Mouse (Mus musculus) G1E (cell line): ENCODE data around the gene Fbxo36. TPM values are rescaled to one million over a fixed set of nuclear protein-coding genes. Genes with fewer than 3 reads are reported as not detected.

Experiments
- ATAC-seq: 2 replicates; pipeline ENCODE4 v1.8.0; 2016; ENCODE audit warnings: mild to moderate bottlenecking; ENCODE audit not compliant: insufficient number of reproducible peaks, poor library complexity, low FRiP score, severe bottlenecking; ENCODE audit errors: extremely low read depth
- DNase-seq: peaks from one replicate; pipeline ENCODE4 v3.0.0; 2012; ENCODE audit warnings: low spot score
- H3K27me3 ChIP-seq: 2 replicates; pipeline ENCODE4 v1.6.1; 2012; ENCODE audit warnings: mild to moderate bottlenecking, low read length, inconsistent platforms; ENCODE audit not compliant: insufficient read depth
- H3K36me3 ChIP-seq: replicated peaks from 2 replicates; pipeline ENCODE3; 2012; ENCODE audit warnings: mild to moderate bottlenecking, inconsistent platforms
- H3K4me1 ChIP-seq: 2 replicates; pipeline ENCODE4 v1.6.1; 2012; ENCODE audit warnings: low read depth, low read length, inconsistent platforms, mixed read lengths; ENCODE audit not compliant: insufficient read depth
- H3K4me3 ChIP-seq: 2 replicates; pipeline ENCODE4 v1.5.1; 2012; ENCODE audit warnings: low read depth, mild to moderate bottlenecking, inconsistent platforms, low read length, moderate library complexity, mixed read lengths
- H3K9me3 ChIP-seq: replicated peaks from 2 replicates; pipeline ENCODE4 v1.6.1; 2012; ENCODE audit warnings: inconsistent platforms
- CTCF ChIP-seq: IDR thresholded peaks from 2 replicates; pipeline ENCODE4 v1.5.1; 2012; ENCODE audit warnings: low read depth, low read length, inconsistent platforms, mixed read lengths
- GATA1 ChIP-seq: IDR thresholded peaks from 2 replicates; pipeline ENCODE4 v1.6.1; 2012; ENCODE audit warnings: borderline replicate concordance, low read length, inconsistent platforms, mixed read lengths
- GATA2 ChIP-seq: IDR thresholded peaks from 2 replicates; pipeline ENCODE4 v1.6.1; 2012; ENCODE audit warnings: low read depth, low read length, inconsistent platforms, borderline replicate concordance
- POLR2AphosphoS5 ChIP-seq: IDR thresholded peaks from 2 replicates; pipeline ENCODE4 v1.6.1; 2012; ENCODE audit warnings: low read depth, low read length, inconsistent platforms; ENCODE audit not compliant: insufficient replicate concordance
- TAL1 ChIP-seq: conservative IDR thresholded peaks from 2 replicates; pipeline ENCODE4 v1.6.1; 2012; ENCODE audit warnings: low read depth, low read length, inconsistent platforms, mixed read lengths
- polyA plus RNA-seq: library from polyadenylated mRNA; stranded (reverse); fragments of >175 nt; gene quantifications from 2 replicates; pipeline ENCODE4 v1.2.3, GENCODE M21; 2012
- total RNA-seq, 2 experiments: library from RNA; stranded (forward) in 1 of 2; stranded (reverse) in 1 of 2; fragments of 200-1000 nt in 1 of 2; fragments of >200 nt in 1 of 2; fragmentation: Nextera tagmentation in 1 of 2; gene quantifications; 2 replicates each; pipeline ENCODE4 v1.2.3; 2014 to 2017

Gene Fbxo36
- total and polyA plus RNA-seq, 3 experiments, result 2.1 to 28.0 (median 10.9) TPM

DNA sequence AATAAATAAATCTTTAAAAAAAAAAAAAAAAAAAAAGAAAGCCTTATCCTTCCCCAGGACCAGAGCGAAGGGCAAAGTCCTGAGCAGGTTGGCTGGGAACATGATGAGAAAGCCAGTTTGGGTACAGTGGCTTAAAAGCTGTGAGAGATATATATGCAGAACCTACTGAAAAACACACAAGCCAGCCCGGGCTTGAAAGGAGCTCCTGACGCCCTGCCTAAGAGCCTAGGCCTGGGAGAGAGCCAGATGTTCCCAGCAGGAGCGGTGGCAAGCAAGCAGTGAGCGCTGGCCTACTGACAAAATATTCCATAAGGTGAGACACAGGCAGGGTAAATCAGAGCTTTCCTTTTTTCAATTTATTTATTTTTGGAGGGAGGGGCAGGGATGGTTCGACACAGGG, 26.6 kb downstream of the Fbxo36 start:
- no peak for DNase-seq
- no peak for TF ChIP-seq GATA2
- no peak for TF ChIP-seq POLR2AphosphoS5
- TF ChIP-seq TAL1, result no peak
- no peak for TF ChIP-seq CTCF
- TF ChIP-seq GATA1, result no peak
- Histone ChIP-seq H3K4me1 (peaks cover 59% of the 10 kb centered on the region), H3K4me3 (no peak overlapping the region), H3K27me3 (no peaks in the 10 kb centered on the region), H3K9me3 (no peaks in the 10 kb centered on the region), H3K36me3 (no peaks in the 10 kb centered on the region)
- no peak for ATAC-seq

DNA sequence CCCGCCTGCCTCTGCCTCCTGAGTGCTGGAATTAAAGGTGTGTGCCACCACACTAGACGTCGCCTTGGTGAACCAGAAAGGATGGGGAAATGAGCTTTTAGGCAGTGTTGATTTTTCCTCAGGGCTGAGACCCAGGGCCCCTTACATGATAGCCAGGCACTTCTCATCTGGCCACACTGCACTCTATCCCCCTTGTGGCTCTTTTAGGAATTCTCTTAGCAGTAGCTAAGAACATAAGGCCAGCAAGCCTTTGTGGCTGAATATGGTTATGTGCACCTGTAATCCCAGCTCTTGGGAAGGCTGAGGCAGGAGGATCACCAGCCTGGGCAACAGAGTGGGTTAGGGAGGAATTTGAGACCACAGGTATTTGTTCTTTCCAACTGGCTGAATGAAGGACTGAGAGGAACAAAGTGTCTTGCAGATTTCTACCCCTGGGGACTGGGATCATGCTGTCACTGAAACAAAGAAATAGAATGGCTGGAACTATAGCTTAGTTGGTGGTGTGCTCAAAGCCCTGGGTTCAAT, 27.1 kb downstream of the Fbxo36 start:
- Histone ChIP-seq H3K9me3 (no peaks in the 10 kb centered on the region), H3K4me3 (no peak overlapping the region), H3K4me1 (peaks cover 58% of the 10 kb centered on the region), H3K36me3 (no peaks in the 10 kb centered on the region), H3K27me3 (no peaks in the 10 kb centered on the region)
- DNase-seq (no peak), ATAC-seq (no peak)
- TF ChIP-seq CTCF (no peak), GATA2 (no peak), GATA1 (no peak), POLR2AphosphoS5 (no peak)

GRCm38 (mm10) chr1:84868311-84868710, 28.7 kb downstream of the Fbxo36 start:
- H3K9me3 ChIP-seq, result no peaks in the 10 kb centered on the region
- H3K4me1 ChIP-seq, result peaks cover 56% of the 10 kb centered on the region
- H3K4me3 ChIP-seq, result no peak overlapping the region
- DNase-seq (no peak), ATAC-seq (no peak)
- H3K36me3 ChIP-seq, result no peaks in the 10 kb centered on the region
- no peaks in the 10 kb centered on the region for H3K27me3 ChIP-seq
- TF ChIP-seq CTCF (no peak), GATA1 (no peak), GATA2 (no peak), TAL1 (no peak), POLR2AphosphoS5 (no peak)

- no peak for ATAC-seq
- no peak for TF ChIP-seq GATA2
- Histone ChIP-seq H3K4me1 (peaks cover 57% of the 10 kb centered on the region), H3K4me3 (no peak overlapping the region; the same call in 1 of the 2 replicates), H3K9me3 (no peaks in the 10 kb centered on the region), H3K27me3 (no peaks in the 10 kb centered on the region), H3K36me3 (no peaks in the 10 kb centered on the region)
- DNase-seq, result no peak
These were observed 29.2 kb downstream of the Fbxo36 start for GRCm38 (mm10) chr1:84868841-84869240.

DNA sequence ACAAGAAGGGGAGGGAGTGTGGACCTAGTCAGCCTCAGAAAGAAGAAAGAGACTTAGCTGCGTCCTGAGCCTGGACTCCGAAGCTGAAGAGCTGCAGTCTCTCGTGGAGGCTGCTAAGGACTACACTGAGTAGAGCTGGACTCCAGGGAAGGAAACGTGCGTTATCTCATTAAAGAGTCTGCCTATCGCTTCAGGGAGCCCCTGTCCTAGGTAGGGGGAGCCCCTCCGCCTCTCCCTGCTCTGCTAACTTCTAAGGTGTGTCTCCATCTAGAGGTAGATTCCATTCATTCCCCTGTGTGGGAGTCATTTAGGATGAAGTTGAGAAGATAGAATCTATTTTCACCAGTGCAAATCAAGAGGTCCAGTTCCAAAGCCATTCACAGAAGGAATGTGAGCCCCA, 29.9 kb downstream of the Fbxo36 start:
- DNase-seq, result peak; percentile 65
- peak; percentile 72 for ATAC-seq
- Histone ChIP-seq H3K4me3 (peak overlapping the region; percentile 53; the same call in 1 of the 2 replicates), H3K4me1 (peaks cover 56% of the 10 kb centered on the region), H3K27me3 (no peaks in the 10 kb centered on the region), H3K9me3 (no peaks in the 10 kb centered on the region), H3K36me3 (no peaks in the 10 kb centered on the region)
- no peak for TF ChIP-seq TAL1

DNA sequence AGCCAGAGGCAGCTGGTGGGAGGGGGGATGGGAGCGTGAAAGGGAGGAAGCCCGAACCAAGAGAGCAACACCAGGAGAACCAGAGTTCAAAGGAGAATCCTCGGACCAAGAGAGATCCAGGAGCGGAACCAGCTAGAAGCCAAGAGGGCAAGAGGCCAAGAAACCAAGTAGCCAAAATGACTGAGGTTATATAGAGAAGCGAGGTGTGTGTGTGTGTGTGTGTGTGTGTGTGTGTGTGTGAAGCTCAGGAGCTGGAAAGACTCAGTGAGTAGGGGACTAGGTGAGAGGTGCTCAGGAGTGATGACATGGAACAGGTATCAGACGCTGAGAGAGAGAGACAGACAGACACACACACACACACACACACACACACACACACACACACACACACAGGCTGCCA, 31.5 kb downstream of the Fbxo36 start:
- H3K27me3 ChIP-seq, result no peaks in the 10 kb centered on the region
- no peak for ATAC-seq

GRCm38 (mm10) chr1:84872105-84872504, 32.5 kb downstream of the Fbxo36 start:
- H3K27me3 ChIP-seq, result no peaks in the 10 kb centered on the region
- H3K4me1 ChIP-seq, result peaks cover 43% of the 10 kb centered on the region
- TF ChIP-seq TAL1 (no peak), POLR2AphosphoS5 (no peak), GATA2 (no peak), CTCF (no peak), GATA1 (no peak)
- no peak overlapping the region for H3K4me3 ChIP-seq
- H3K9me3 ChIP-seq, result no peaks in the 10 kb centered on the region
- no peaks in the 10 kb centered on the region for H3K36me3 ChIP-seq
- no peak for ATAC-seq
- no peak for DNase-seq

More for the DNA sequence above, 31.5 kb downstream of the Fbxo36 start:
- no peak for DNase-seq
- Histone ChIP-seq H3K4me1 (peaks cover 49% of the 10 kb centered on the region), H3K9me3 (no peaks in the 10 kb centered on the region), H3K36me3 (no peaks in the 10 kb centered on the region), H3K4me3 (no peak overlapping the region)
- TF ChIP-seq GATA2 (no peak), TAL1 (no peak), GATA1 (no peak), POLR2AphosphoS5 (no peak), CTCF (no peak)
